Mouse (Mus musculus) heart, adult 2 months (tissue): ENCODE measurements around the gene Cnot2.

Experiments used
- CTCF ChIP-seq: fragments of 200-600 bp; IDR thresholded peaks from 2 replicates; pipeline ENCODE4 v1.8.1; 2022; ENCODE audit warnings: antibody characterized with exemption, mild to moderate bottlenecking, moderate library complexity
- EP300 ChIP-seq: fragments of 200-500 bp; IDR thresholded peaks from 2 replicates; pipeline ENCODE4 v1.6.1; 2011; ENCODE audit warnings: low read depth, low read length, control low read depth; ENCODE audit not compliant: insufficient read depth
- POLR2A ChIP-seq: fragments of 200-500 bp; IDR thresholded peaks from 2 replicates; pipeline ENCODE4 v1.6.1; 2011; ENCODE audit warnings: mild to moderate bottlenecking, low read depth, low read length, control low read depth; ENCODE audit not compliant: insufficient read depth

GRCm38 (mm10) chr10:116559171-116559570 is 22.1 kb downstream of the Cnot2 start:
- no peak for TF ChIP-seq POLR2A
- no peak for TF ChIP-seq EP300
- TF ChIP-seq CTCF, result no peak
